Mouse (Mus musculus): Measurements from ENCODE around the gene Degs1.

DNA sequence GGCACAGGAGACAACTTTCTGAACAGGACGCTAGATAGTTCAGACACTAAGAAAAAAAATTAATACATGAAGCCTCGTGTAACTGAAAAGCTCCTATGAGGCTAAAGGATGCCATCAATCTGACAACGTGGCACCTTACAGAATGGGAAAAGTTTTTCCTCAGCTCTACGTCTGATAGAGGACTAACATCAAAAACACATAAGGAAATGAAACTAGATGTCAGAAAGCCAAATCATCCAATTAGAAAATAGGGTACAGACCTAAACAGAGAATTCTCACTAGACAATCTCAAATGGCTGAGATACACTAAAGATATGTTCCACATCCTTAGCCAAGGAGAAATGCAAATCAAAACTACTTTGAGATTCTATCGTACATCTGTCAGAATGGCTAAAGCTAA is 26.8 kb upstream of the Degs1 start:
- TF ChIP-seq CTCF (IDR thresholded peaks at IDR 0.05; ENCODE audit: borderline replicate concordance, extremely low read depth, insufficient read depth, insufficient read length) = no peak
- TF ChIP-seq POLR2A (IDR thresholded peaks at IDR 0.05; ENCODE audit: borderline replicate concordance, extremely low read depth, insufficient read depth, insufficient read length, poor library complexity, severe bottlenecking) = no peak

All from brain, embryonic 14.5 days (tissue).